Mouse (Mus musculus) testis, adult 2 months (tissue): ENCODE measurements around the gene Olfr771.

ENCODE experiments used
- CTCF ChIP-seq: fragments of 200-500 bp; IDR thresholded peaks from 2 replicates; pipeline ENCODE4 v1.5.1; 2012; ENCODE audit warnings: low read depth, mild to moderate bottlenecking, inconsistent platforms, low read length, moderate library complexity; ENCODE audit not compliant: control insufficient read depth, insufficient read depth, insufficient replicate concordance
- POLR2A ChIP-seq: fragments of 200-500 bp; IDR thresholded peaks from 2 replicates; pipeline ENCODE4 v1.6.1; 2012; ENCODE audit warnings: low read depth, mild to moderate bottlenecking, inconsistent platforms, low read length, moderate library complexity; ENCODE audit not compliant: control insufficient read depth

DNA sequence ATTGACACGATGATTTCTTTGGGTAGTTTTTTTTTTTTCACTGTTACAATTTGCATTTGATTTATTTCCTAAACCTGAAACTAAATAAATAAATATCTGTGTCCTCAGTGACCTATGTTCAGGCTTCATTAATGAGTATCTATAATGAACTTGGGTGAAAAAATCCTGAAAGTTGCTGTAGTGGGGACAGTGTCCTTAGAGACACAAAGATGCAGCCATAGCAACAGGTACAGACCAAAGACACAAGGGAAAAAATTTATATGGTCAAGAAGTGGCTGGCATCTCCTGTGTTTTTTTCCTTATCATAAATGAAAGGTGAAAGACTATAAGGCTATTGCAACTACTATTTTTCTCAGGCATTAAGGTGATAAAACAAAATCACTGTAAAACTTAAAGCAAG lies at the start of gene Olfr771:
- TF ChIP-seq CTCF (no peak), POLR2A (no peak)
